Mouse (Mus musculus) layer of hippocampus, adult 9-10 months (tissue): ENCODE results near the gene Gm9507.
"Not testable (repeated sequence)": the region's sequence is repeated elsewhere in the genome, so short reads cannot be mapped to it uniquely, and the experiment has no call there.

ENCODE experiments used
- DNase-seq: peaks from one replicate; pipeline ENCODE4 v3.0.0; 2022; ENCODE audit warnings: low spot score

Gene Gm9507

GRCm38 (mm10) chr10:77771225-77771624 lies 40.4 kb downstream of the Gm9507 start, which contains the start of gene Gm3238:
Gene Gm3238 (minus strand): TSS chr10:77771325.
- not testable (repeated sequence) for DNase-seq

- DNase-seq: no peak
These were observed 41.9 kb downstream of the Gm9507 start for GRCm38 (mm10) chr10:77769727-77770126.
